9 mouse cellular contexts compared by ENCODE assay signal in the genomic region with DNA sequence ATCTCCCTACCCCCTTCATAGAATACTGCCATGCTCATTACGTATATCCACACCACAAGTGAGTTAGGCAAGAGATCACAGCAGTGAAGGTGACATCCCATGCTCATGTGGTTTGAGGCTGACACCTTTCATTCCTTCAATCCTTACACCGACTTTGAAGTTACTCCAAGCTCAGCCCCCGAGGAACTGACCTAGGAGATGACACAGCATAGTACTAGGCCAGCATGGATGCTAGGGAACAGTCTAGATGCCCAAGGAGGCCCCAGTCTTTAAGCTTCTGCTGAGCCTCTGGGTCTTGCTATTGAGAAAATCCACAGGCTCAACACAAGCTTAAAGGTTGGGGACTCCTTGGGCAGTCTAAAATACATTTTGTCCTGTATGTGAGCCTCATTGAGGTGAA. TPM values are rescaled to one million over a fixed set of nuclear protein-coding genes. Genes with fewer than 3 reads are reported as not detected.
DNase-seq lines count a peak whose midpoint lies in the region; ATAC-seq and TF ChIP-seq lines count a peak whose summit lies in the region.
"Had no signal": no experiment of that assay in that cellular context is flagged by ENCODE, and none has a peak within 500 bp of the region (broad histone marks: within the 10 kb centered on the region; RNA-seq: fewer than 3 reads in every experiment).

No protein-coding gene starts in this region.

- WGBS in lung, embryonic 15.5 days, result 69% methylated on average over 3 of the region's 3 CpGs
- WGBS in neural tube, embryonic 13.5 days, result 83% methylated on average over 3 of the region's 3 CpGs

- peaks cover 12% of the 10 kb centered on the region for H3K4me1 ChIP-seq in lung, embryonic 15.5 days
- H3K4me1 ChIP-seq in embryonic fibroblast, embryonic 13.5 days (ENCODE audit: control insufficient read depth, insufficient read depth, low read length), result peaks cover 13% of the 10 kb centered on the region
- peaks cover 39% of the 10 kb centered on the region for H3K4me1 ChIP-seq in neural tube, embryonic 13.5 days (replicated peaks)

- no peak for ATAC-seq in lung, embryonic 15.5 days (ENCODE audit: borderline replicate concordance, extremely low read depth, low FRiP score, low TSS enrichment)
- ATAC-seq in neural tube, embryonic 13.5 days (ENCODE audit: low read depth), result no peak

- H3K27me3 ChIP-seq in lung, embryonic 15.5 days, result no peaks in the 10 kb centered on the region
- H3K27me3 ChIP-seq in neural tube, embryonic 13.5 days, result no peaks in the 10 kb centered on the region

- H3K9ac ChIP-seq in lung, embryonic 15.5 days, result no peak overlapping the region
- peak overlapping the region; percentile 88 for H3K9ac ChIP-seq in neural tube, embryonic 13.5 days

- TF ChIP-seq POLR2A in embryonic fibroblast, embryonic 13.5 days (IDR thresholded peaks at IDR 0.05; ENCODE audit: low read depth, low read length), result no peak

- no peak for TF ChIP-seq CTCF in embryonic fibroblast, embryonic 13.5 days (IDR thresholded peaks at IDR 0.05; ENCODE audit: borderline replicate concordance, insufficient read depth, low read length)

- peaks cover 11% of the 10 kb centered on the region; the same call in 1 of the 2 replicates for H3K36me3 ChIP-seq in lung, embryonic 15.5 days
- H3K36me3 ChIP-seq in neural tube, embryonic 13.5 days, result peaks cover 13% of the 10 kb centered on the region

- H3K27ac ChIP-seq in lung, embryonic 15.5 days, result no peak overlapping the region
- H3K27ac ChIP-seq in embryonic fibroblast, embryonic 13.5 days (ENCODE audit: insufficient read depth, low read length), result no peak overlapping the region
- no peak overlapping the region for H3K27ac ChIP-seq in neural tube, embryonic 13.5 days (replicated peaks)

- DNase-seq in lung, postnatal 10 days, result no peak
- DNase-seq in induced T-regulatory cell, adult 2 months (ENCODE audit: low read depth), result peak; percentile 17
- DNase-seq in lung, postnatal 36 days, result no peak
- DNase-seq in cerebellum, postnatal 14 days, result no peak
- no peak for DNase-seq in kidney, postnatal 36 days
- DNase-seq: retina, postnatal 1 day had no signal

- H3K9me3 ChIP-seq in lung, embryonic 15.5 days, result no peaks in the 10 kb centered on the region
- H3K9me3 ChIP-seq in neural tube, embryonic 13.5 days, result no peaks in the 10 kb centered on the region

- H3K4me3 ChIP-seq in lung, embryonic 15.5 days, result 0 out of 2 replicates have a peak overlapping the region, but pooled peaks have one; percentile 81
- peak overlapping the region; percentile 82 for H3K4me3 ChIP-seq in embryonic fibroblast, embryonic 13.5 days (ENCODE audit: insufficient read depth, low read length)
- peak overlapping the region; percentile 87 for H3K4me3 ChIP-seq in neural tube, embryonic 13.5 days

- H3K4me2 ChIP-seq in lung, embryonic 15.5 days, result peak overlapping the region; percentile 64; the same call in 1 of the 2 replicates
- H3K4me2 ChIP-seq in neural tube, embryonic 13.5 days, result peak overlapping the region; percentile 97

RNA-seq across cellular contexts. Expression of a gene that starts 1.6 kb away (rescaled TPM):
- polyA plus RNA-seq in lung, embryonic 15.5 days (2015; fragmentation: Nextera tagmentation; extraction: Ambion mirVana), result 70.3 and 71.7 TPM in 2 replicates
- polyA plus RNA-seq in embryonic fibroblast, embryonic 13.5 days (2011; ENCODE audit: insufficient read length, low read depth, missing spikeins), result 66.1 and 78.7 TPM in 2 replicates
- 116 and 124 TPM in 2 replicates for polyA plus RNA-seq in neural tube, embryonic 13.5 days (2015; fragmentation: Nextera tagmentation; extraction: Ambion mirVana)

RNA-seq across cellular contexts. Expression of a gene that starts 36.8 kb away (rescaled TPM):
- 14.8 and 20.4 TPM in 2 replicates for polyA plus RNA-seq in lung, embryonic 15.5 days (2015; fragmentation: Nextera tagmentation; extraction: Ambion mirVana)
- 52.1 and 59.0 TPM in 2 replicates for polyA plus RNA-seq in embryonic fibroblast, embryonic 13.5 days (2011; ENCODE audit: insufficient read length, low read depth, missing spikeins)
- polyA plus RNA-seq in neural tube, embryonic 13.5 days (2015; fragmentation: Nextera tagmentation; extraction: Ambion mirVana), result 55.6 and 61.4 TPM in 2 replicates
